Mouse (Mus musculus): ENCODE data around the gene Gm17455. TPM values are rescaled to one million over a fixed set of nuclear protein-coding genes. Genes with fewer than 3 reads are reported as not detected.

The Gm17455 gene
- polyA plus RNA-seq, 1 experiment from 2014 or later: 5.5 TPM

- peaks cover 12% of the 10 kb centered on the region; the same call in 1 of the 2 replicates for H3K4me1 ChIP-seq
- no peak overlapping the region for H3K4me3 ChIP-seq
- WGBS: 72% methylated on average over 12 of the region's 12 CpGs
- no peaks in the 10 kb centered on the region for H3K36me3 ChIP-seq
- H3K27ac ChIP-seq (replicated peaks): peak overlapping the region; percentile 14; the same call in 1 of the 2 replicates
- no peaks in the 10 kb centered on the region for H3K9me3 ChIP-seq (replicated peaks)
- DNase-seq (ENCODE audit: low spot score): no peak
- H3K27me3 ChIP-seq (ENCODE audit: low read depth, poor library complexity, severe bottlenecking): no peaks in the 10 kb centered on the region
Observed at GRCm38 (mm10) chr10:60361615-60362309, 37.8 kb upstream of the Gm17455 start.

- H3K27me3 ChIP-seq (ENCODE audit: low read depth, poor library complexity, severe bottlenecking): no peaks in the 10 kb centered on the region
- 79% methylated on average over 2 of the region's 2 CpGs for WGBS
- no peaks in the 10 kb centered on the region for H3K9me3 ChIP-seq (replicated peaks)
- no peak for DNase-seq (ENCODE audit: low spot score)
- H3K36me3 ChIP-seq: no peaks in the 10 kb centered on the region
- no peak overlapping the region for H3K27ac ChIP-seq (replicated peaks)
- peaks cover 12% of the 10 kb centered on the region; the same call in 1 of the 2 replicates for H3K4me1 ChIP-seq
- no peak overlapping the region for H3K4me3 ChIP-seq
Observed at GRCm38 (mm10) chr10:60362310-60362628, 37.3 kb upstream of the Gm17455 start.

- 75% methylated on average over 6 of the region's 6 CpGs for WGBS
- no peaks in the 10 kb centered on the region for H3K36me3 ChIP-seq
- no peaks in the 10 kb centered on the region for H3K27me3 ChIP-seq (ENCODE audit: low read depth, poor library complexity, severe bottlenecking)
- 0 out of 2 replicates have a peak overlapping the region, but pooled peaks have one; percentile 23 for H3K27ac ChIP-seq (replicated peaks)
- no peaks in the 10 kb centered on the region for H3K9me3 ChIP-seq (replicated peaks)
- DNase-seq (ENCODE audit: low spot score): no peak
- no peak overlapping the region for H3K4me3 ChIP-seq
- H3K4me1 ChIP-seq: peaks cover 12% of the 10 kb centered on the region; the same call in 1 of the 2 replicates
Observed at GRCm38 (mm10) chr10:60363426-60363825, 36.1 kb upstream of the Gm17455 start.

DNA sequence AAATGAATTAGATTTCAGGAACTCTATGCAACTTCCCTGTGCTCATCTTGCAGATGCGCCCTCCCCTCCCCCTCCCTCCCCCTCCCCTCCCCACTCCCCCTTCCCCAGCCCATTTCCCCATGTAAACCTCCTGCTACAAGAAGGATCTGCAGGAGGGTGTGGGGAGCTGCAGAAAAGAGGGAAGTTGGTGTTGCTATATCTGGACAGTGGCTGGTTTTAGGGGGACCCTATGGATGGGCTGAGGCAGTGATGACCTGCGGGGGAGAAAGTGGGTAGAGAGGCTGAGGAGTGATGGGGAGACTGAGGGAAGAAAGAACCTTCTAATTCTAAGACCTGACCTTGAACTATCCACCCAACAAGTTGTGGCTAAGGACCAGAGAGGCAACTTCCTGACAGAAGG, 32.4 kb upstream of the Gm17455 start:
- WGBS: 84% methylated on average over 2 of the region's 2 CpGs
- no peaks in the 10 kb centered on the region for H3K36me3 ChIP-seq
- H3K4me1 ChIP-seq: 0 out of 2 replicates have a peak, but pooled peaks cover 8% of the 10 kb centered on the region
- no peak for DNase-seq (ENCODE audit: low spot score)
- H3K27me3 ChIP-seq (ENCODE audit: low read depth, poor library complexity, severe bottlenecking): no peaks in the 10 kb centered on the region
- H3K9me3 ChIP-seq (replicated peaks): no peaks in the 10 kb centered on the region
- no peak overlapping the region for H3K27ac ChIP-seq (replicated peaks)
- no peak overlapping the region for H3K4me3 ChIP-seq

DNA sequence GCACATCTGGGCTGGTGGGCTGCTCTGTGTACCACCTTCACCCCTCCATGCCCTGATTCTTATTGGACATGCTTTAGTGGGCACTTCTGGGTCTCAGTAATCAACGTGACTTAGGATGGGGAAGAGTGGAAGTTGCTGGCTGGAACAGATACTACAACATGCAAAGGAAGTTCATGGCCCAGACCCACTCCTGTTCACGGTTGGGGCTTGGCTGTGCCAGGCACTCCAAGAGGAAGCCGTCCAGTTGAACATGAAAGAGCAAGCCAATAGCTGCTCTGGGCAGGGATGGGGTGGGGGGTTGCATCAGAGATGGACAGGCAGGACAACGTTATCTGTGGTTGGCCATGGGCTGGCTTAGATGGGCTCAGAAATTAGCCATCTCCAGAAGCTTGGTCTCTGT, 31.6 kb upstream of the Gm17455 start:
- Histone ChIP-seq H3K4me1 (0 out of 2 replicates have a peak, but pooled peaks cover 8% of the 10 kb centered on the region), H3K27ac (replicated peaks) (no peak overlapping the region), H3K36me3 (no peaks in the 10 kb centered on the region), H3K4me3 (no peak overlapping the region), H3K9me3 (replicated peaks) (no peaks in the 10 kb centered on the region), H3K27me3 (ENCODE audit: low read depth, poor library complexity, severe bottlenecking) (no peaks in the 10 kb centered on the region)
- WGBS: 85% methylated on average over 4 of the region's 4 CpGs
- DNase-seq (ENCODE audit: low spot score): no peak

DNA sequence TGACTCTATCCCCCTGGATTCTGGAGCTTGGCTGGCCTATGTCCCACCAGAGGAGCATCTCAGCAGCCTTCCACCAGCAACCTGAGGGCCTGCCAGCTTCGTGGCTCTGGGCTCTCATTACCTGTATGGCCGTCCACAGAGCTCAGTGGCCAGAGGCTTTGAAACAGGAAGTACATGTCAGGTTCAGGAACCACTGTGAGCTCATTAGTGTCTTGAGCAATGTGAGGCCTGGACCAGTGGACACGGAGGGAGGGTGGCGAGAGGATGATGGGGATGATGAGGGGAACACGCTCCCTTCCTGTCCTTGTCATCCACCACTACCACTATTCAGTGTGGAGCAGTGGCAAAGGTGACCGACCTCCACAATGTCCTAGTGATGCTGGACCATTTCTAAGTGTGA, 30.1 kb upstream of the Gm17455 start:
- no peak overlapping the region for H3K27ac ChIP-seq (replicated peaks)

DNA sequence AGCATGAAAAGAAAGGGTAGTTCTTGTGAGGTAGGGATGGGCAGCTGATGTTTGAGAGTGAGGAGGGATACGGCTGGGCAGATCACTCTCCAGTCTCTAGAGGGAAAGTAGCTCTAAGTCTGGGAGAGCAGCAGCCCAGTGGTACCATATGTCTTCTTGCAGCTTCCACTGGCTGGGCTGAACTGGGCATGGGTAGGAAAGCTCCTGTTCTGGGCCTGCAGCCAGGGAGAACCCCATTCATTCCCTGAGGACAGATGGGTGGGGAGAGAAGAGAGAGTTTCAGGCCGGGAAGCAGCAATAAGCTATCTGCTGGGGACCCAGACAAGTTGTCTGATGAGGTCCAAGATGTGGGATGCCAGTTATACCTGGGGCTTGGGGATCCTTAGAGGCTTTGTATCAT, 29.4 kb upstream of the Gm17455 start:
- DNase-seq (ENCODE audit: low spot score): no peak
- H3K4me1 ChIP-seq: peaks cover 7% of the 10 kb centered on the region
- no peak overlapping the region for H3K27ac ChIP-seq (replicated peaks)
- no peaks in the 10 kb centered on the region for H3K36me3 ChIP-seq
- WGBS: 83% methylated on average over 2 of the region's 2 CpGs
- H3K4me3 ChIP-seq: no peak overlapping the region
- no peaks in the 10 kb centered on the region for H3K9me3 ChIP-seq (replicated peaks)
- H3K27me3 ChIP-seq (ENCODE audit: low read depth, poor library complexity, severe bottlenecking): no peaks in the 10 kb centered on the region

More for the DNA sequence above, 30.1 kb upstream of the Gm17455 start:
- no peak for DNase-seq (ENCODE audit: low spot score)
- 91% methylated on average over 6 of the region's 6 CpGs for WGBS
- H3K4me1 ChIP-seq: peaks cover 7% of the 10 kb centered on the region
- no peaks in the 10 kb centered on the region for H3K27me3 ChIP-seq (ENCODE audit: low read depth, poor library complexity, severe bottlenecking)
- no peaks in the 10 kb centered on the region for H3K9me3 ChIP-seq (replicated peaks)
- no peak overlapping the region for H3K4me3 ChIP-seq
- no peaks in the 10 kb centered on the region for H3K36me3 ChIP-seq

DNA sequence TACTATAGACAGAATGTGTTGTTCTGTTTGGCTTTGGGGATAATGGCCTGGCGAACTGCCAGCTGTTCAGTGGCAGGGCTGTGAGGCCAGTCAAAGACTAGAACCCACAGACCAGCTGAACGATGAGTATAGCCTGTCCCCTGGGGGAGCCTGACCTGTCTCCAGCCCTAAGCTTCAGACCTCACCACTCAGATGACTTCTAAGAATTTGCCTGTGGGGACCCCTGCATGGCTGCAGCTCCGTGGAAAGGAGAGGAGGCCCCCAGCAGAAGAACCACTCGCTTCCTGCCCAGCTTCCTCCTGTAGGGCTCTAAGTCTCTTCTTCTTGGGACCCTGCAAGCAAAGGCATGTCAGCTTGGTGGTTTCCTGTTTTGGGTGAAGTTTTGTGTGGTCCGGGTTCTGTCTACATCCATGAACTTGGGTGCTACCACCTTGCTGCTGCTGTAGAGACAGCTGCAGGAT, 28.9 kb upstream of the Gm17455 start:
- no peak for DNase-seq (ENCODE audit: low spot score)
- no peaks in the 10 kb centered on the region for H3K27me3 ChIP-seq (ENCODE audit: low read depth, poor library complexity, severe bottlenecking)
- WGBS: 86% methylated on average over 5 of the region's 5 CpGs
- H3K4me3 ChIP-seq: no peak overlapping the region
- H3K9me3 ChIP-seq (replicated peaks): no peaks in the 10 kb centered on the region
- H3K4me1 ChIP-seq: peaks cover 7% of the 10 kb centered on the region
- H3K27ac ChIP-seq (replicated peaks): no peak overlapping the region
- H3K36me3 ChIP-seq: no peaks in the 10 kb centered on the region

DNA sequence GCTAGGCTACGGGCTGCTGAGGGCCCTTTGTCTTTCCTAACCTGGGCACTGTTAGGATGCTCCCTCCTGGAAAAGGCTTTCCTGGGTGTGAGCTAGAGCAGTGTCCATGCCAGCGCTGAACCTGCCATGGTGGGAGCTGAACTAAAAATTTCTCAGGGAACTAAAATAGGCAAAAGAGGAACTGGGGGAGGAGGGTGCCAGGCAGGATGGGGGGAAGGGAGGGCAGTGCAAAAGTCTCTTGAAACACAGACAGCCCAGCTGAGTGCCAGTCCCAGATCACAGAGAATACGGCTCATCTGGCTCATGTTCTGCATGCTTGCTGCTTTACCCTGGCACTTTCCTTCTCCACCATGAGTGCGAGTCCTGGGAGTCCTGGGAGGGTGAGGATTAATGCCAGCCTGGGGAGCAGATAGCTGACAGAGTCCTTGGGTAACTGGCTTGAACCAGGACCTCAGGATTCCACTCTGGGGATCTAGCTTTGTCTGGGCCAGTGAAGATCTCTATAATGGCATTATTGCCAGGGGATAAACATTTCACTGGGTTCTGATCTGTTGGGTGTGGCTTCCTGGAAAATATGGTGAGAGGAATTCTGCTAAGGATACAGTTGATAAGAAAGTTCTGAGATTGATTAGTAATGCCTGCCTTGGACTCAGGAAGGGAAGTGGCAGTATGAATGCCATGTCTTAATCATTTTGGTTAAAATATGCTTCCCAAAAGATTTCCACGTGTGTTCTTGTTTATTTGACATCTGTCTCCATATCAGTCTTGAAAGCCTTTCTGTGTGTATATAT, 27.7 kb upstream of the Gm17455 start:
- no peak overlapping the region for H3K27ac ChIP-seq (replicated peaks)
- 86% methylated on average over 5 of the region's 5 CpGs for WGBS
- DNase-seq (ENCODE audit: low spot score): no peak

DNA sequence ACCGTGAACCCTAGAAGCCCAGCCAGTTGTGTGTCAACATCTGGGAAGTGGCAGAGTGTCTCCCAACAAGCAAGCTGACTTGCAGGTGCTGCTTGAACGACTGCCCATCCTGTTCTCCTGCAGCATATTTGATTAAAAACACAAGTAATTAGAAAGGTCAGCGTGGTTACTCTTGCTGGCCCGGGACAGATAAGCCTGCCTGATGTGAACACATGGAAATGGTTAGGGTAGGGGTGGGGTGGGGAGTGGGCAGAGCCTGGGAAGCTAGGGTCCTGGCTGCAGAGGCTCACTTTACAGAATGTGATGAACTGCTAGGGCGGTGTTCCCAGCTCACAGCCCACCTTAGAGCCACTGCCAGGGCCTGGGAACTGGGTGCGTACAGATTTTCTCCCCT, 26.0 kb upstream of the Gm17455 start:
- 72% methylated on average over 6 of the region's 6 CpGs for WGBS
- Histone ChIP-seq H3K27ac (replicated peaks) (peak overlapping the region; percentile 59; the same call in 1 of the 2 replicates), H3K9me3 (replicated peaks) (no peaks in the 10 kb centered on the region), H3K36me3 (no peaks in the 10 kb centered on the region), H3K27me3 (ENCODE audit: low read depth, poor library complexity, severe bottlenecking) (no peaks in the 10 kb centered on the region), H3K4me3 (no peak overlapping the region), H3K4me1 (peaks cover 7% of the 10 kb centered on the region)
- no peak for DNase-seq (ENCODE audit: low spot score)

More for the DNA sequence above, 27.7 kb upstream of the Gm17455 start:
- Histone ChIP-seq H3K36me3 (no peaks in the 10 kb centered on the region), H3K4me3 (no peak overlapping the region), H3K27me3 (ENCODE audit: low read depth, poor library complexity, severe bottlenecking) (no peaks in the 10 kb centered on the region), H3K4me1 (peaks cover 7% of the 10 kb centered on the region), H3K9me3 (replicated peaks) (no peaks in the 10 kb centered on the region)

DNA sequence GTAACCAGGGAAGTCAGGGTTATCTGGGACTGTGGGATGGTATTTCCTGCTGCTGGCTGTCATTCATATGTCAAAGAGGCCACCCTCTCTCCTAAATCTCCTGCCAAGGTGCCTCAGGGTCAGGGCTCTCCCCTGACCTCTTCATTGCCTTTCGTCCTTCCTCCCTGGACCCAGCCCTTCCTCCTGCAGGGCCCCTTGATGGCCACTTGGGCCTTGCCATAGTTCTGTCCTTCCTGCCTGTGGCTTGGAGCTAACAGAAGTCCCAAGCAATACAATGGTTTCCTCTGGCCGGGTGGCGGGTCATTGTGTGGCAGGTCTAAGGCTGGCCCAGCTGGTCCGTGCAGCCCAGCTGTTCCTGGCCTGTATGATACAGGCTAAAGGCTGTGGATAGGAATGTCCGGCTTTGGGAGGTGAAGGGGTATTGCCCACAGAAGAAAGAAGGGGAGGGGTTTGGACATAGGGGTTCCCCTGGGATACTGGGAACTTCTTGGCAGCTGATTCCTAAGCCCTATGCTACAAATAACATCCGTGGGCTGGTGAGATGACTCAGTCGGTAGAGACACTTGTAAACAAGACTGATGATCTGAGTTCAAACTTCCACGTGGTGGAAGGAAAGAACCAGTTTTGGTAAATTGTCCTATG, 25.5 kb upstream of the Gm17455 start:
- Histone ChIP-seq H3K36me3 (no peaks in the 10 kb centered on the region), H3K4me1 (peaks cover 7% of the 10 kb centered on the region), H3K27me3 (ENCODE audit: low read depth, poor library complexity, severe bottlenecking) (no peaks in the 10 kb centered on the region), H3K27ac (replicated peaks) (peak overlapping the region; percentile 59), H3K9me3 (replicated peaks) (no peaks in the 10 kb centered on the region), H3K4me3 (no peak overlapping the region)
- WGBS: 69% methylated on average over 8 of the region's 8 CpGs
- DNase-seq (ENCODE audit: low spot score): peak; percentile 28

- H3K36me3 ChIP-seq: no peaks in the 10 kb centered on the region
- no peak overlapping the region for H3K4me3 ChIP-seq
- H3K4me1 ChIP-seq: peaks cover 7% of the 10 kb centered on the region
- no peaks in the 10 kb centered on the region for H3K9me3 ChIP-seq (replicated peaks)
- 91% methylated on average over 16 of the region's 16 CpGs for WGBS
- no peak for DNase-seq (ENCODE audit: low spot score)
- no peak overlapping the region for H3K27ac ChIP-seq (replicated peaks)
- no peaks in the 10 kb centered on the region for H3K27me3 ChIP-seq (ENCODE audit: low read depth, poor library complexity, severe bottlenecking)
Observed at GRCm38 (mm10) chr10:60376704-60377103, 22.8 kb upstream of the Gm17455 start.
